Mouse (Mus musculus): ENCODE measurements around the gene Tyrobp.

DNA sequence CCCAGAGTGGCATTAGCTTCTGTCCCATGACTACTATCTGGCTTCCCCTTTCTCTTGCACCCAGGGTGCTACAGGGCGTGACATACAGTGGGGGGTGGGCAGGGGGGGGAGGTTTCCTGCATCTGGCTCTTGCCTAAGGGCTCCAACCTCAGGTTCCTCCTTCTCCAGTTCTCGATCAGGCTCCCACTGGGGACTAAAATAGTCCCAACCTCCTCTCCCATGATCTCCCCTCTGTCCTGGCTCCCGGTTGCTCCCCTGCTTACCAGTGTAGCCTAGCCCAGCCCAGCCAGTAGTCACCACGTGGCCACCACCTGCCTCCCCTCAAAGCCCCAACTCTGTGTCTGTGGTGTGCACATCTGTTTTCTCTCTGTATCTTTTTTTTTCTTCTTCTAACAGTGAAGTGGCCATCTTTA is 819 bp upstream of the Tyrobp start:
- TF ChIP-seq CTCF (IDR thresholded peaks at IDR 0.05; ENCODE audit: low read depth) (no peak), EP300 (IDR thresholded peaks at IDR 0.05; ENCODE audit: low read depth) (no peak)

Measured in heart, postnatal 0 days (tissue).